Mouse (Mus musculus): Measurements from ENCODE around the gene Ces1b. TPM values are rescaled to one million over a fixed set of nuclear protein-coding genes. Genes with fewer than 3 reads are reported as not detected.

Ces1b gene
- polyA plus RNA-seq, 1 experiment: not detected

DNA sequence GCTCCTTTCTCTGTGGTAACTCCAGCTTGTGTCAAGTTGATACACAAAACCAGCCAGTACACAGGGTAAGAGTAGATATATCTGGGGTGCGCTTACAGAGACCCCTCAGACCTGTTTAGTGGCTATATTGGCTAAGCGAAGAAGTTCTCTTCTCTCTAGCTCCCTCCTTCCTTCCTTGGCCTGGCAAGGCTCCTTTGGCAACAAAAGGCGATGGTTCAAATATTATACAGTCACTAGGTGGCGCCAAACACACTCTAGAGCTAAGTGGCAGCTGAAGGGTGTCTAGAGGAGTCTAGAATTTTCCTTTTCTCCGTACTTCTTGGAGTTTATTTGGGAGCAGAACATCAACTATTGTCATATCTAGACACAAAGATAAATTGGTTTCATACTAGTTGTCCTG lies 69.5 kb downstream of the Ces1b start:
- TF ChIP-seq CTCF (IDR thresholded peaks at IDR 0.05; ENCODE audit: control insufficient read depth, insufficient read depth, insufficient replicate concordance, low read depth, low read length) (no peak), POLR2A (IDR thresholded peaks at IDR 0.05; ENCODE audit: control insufficient read depth, low read depth, low read length) (no peak)
- Histone ChIP-seq H3K4me1 (ENCODE audit: control insufficient read depth, insufficient read depth, low read length) (peaks cover 4% of the 10 kb centered on the region; the same call in 1 of the 2 replicates), H3K27me3 (ENCODE audit: control insufficient read depth, insufficient read depth, low read length) (no peaks in the 10 kb centered on the region), H3K27ac (ENCODE audit: control insufficient read depth, insufficient read depth, low read depth, low read length) (no peak overlapping the region), H3K4me3 (ENCODE audit: control insufficient read depth, low read depth, low read length) (no peak overlapping the region), H3K36me3 (ENCODE audit: control insufficient read depth, insufficient read depth, low read length) (no peaks in the 10 kb centered on the region)

Other genes with a start within 250 kb of the Ces1b start
- gene Lpcat2, start 224.7 kb downstream of the Ces1b start, polyA plus RNA-seq (2012; rRNA removed): 0.13 and 0.25 TPM in 2 replicates
- 1.7 TPM in 2 replicates for gene Capns2, start 178.6 kb downstream of the Ces1b start, polyA plus RNA-seq (2012; rRNA removed)
- 0.02 and 0.05 TPM in 2 replicates for gene Slc6a2, start 119.9 kb downstream of the Ces1b start, polyA plus RNA-seq (2012; rRNA removed)
- gene Ces1a, start 31.8 kb downstream of the Ces1b start, polyA plus RNA-seq (2012; rRNA removed): 1.5 TPM in 2 replicates
- not detected in 2 replicates for gene Ces1c, start 51.3 kb upstream of the Ces1b start, polyA plus RNA-seq (2012; rRNA removed)
- 22.7 and 28.5 TPM in 2 replicates for gene Ces1d, start 117.8 kb upstream of the Ces1b start, polyA plus RNA-seq (2012; rRNA removed)
- gene Ces1e, start 149.6 kb upstream of the Ces1b start, polyA plus RNA-seq (2012; rRNA removed): 0.51 TPM in 1 of 2 replicates, not detected in the other
- 0.05 and 0.10 TPM in 2 replicates for gene Ces1f, start 199.7 kb upstream of the Ces1b start, polyA plus RNA-seq (2012; rRNA removed)

Data from testis, adult 2 months (tissue).